Mouse (Mus musculus): ENCODE results near the gene Vasn.
"Not testable (repeated sequence)": the region's sequence is repeated elsewhere in the genome, so short reads cannot be mapped to it uniquely, and the experiment has no call there.

Gene Vasn

DNA sequence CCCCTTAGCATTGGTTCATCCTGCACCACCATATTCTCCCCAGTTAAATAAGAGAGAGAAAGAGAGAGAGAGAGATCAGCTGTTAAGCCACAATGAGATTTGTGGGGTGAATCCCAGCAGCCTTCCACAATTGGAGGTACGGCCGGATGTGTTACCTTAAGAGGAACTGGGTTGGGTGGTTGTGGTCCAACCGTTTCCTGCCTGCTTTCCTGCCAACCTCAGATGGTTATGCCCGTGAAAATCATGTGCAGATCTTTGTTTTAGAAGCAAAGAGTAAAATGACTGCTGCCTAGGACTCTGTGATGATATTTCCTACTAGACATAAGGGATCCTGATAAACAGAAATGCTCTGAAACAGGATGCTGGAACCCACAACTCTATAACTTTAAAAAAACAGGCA is 34.4 kb downstream of the Vasn start:
- no peak for DNase-seq

- DNase-seq, result no peak
Observed at GRCm38 (mm10) chr16:4676836-4677235, 37.1 kb downstream of the Vasn start.

GRCm38 (mm10) chr16:4678080-4678479 is 38.3 kb downstream of the Vasn start:
- DNase-seq, result no peak

DNA sequence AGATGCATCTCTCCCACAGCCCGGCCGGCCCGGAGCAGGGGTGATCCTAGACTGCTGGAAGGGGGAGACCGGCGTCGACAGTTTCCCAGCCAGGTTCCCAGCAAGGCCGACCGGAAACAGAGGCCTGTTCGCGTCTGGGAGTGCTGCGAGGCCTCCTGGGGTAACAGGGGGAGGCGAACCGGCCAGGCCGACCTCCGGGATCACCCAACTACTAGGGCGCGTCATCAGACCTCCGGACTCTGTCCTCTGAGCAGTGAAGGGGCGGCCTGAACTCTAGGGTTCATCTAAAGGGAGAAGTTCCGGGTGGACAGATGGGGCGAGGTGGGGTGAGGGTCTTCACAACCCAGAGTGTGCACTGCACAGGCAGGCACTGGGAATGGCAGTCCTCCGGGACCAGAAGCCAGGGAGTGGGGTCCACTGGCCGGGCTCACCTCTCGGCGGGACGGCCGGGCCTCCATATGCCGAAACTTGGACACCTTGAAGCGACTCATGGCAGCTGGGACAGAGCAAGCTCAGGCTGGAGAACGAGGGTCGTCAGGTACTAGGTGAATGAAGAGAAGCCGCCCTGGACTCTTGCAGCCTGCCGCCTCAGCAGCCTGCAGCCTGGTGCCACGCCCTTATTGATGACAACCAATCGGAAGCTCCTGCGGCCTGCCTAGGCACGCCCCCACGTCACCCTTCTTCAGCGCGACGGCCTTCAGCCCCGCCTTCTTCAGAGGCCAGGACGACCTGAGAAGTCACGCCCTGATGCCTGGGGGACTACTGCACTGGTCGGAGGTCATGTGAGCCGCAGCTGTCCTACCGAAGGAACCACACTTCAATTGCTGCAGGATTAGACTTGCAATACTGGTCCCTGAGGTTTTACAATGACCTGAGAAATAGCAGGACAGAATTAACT is 39.6 kb downstream of the Vasn start, which contains the start of gene Coro7:
Gene Coro7 (minus strand): TSS at position 657 of the 898 bp plus-strand sequence.
- peak; percentile 93 to 95 for DNase-seq

- not testable (repeated sequence) for DNase-seq
Observed at GRCm38 (mm10) chr16:4680922-4681455, 41.2 kb downstream of the Vasn start.

DNA sequence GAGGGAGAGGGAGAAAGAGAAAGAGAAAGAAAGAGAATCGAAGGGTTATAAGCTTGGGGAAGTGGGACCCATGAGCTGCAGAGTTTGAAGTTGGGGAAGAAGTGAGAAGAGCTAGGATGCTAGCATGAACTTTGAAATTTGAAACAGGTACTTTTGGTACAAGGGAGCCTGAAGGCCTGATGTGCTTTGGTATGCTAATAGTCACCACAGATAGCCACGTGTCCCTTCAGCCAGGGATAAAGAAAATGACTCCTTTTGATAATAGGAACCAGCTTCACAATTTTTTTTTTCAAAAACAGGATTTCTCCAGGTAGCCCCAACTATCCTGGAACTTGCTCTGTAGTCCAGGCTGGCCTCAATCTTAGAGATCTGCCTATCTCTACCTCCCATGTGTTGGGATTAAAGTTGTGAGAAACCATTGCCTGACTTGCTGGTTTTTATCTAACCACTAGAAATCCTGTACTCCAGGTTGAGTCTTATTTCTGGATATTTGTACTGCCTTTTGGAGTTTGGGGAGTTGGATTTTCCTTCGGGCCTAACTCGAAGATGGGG is 43.0 kb downstream of the Vasn start:
- no peak for DNase-seq

GRCm38 (mm10) chr16:4683193-4683580 is 43.4 kb downstream of the Vasn start:
- no peak for DNase-seq

DNA sequence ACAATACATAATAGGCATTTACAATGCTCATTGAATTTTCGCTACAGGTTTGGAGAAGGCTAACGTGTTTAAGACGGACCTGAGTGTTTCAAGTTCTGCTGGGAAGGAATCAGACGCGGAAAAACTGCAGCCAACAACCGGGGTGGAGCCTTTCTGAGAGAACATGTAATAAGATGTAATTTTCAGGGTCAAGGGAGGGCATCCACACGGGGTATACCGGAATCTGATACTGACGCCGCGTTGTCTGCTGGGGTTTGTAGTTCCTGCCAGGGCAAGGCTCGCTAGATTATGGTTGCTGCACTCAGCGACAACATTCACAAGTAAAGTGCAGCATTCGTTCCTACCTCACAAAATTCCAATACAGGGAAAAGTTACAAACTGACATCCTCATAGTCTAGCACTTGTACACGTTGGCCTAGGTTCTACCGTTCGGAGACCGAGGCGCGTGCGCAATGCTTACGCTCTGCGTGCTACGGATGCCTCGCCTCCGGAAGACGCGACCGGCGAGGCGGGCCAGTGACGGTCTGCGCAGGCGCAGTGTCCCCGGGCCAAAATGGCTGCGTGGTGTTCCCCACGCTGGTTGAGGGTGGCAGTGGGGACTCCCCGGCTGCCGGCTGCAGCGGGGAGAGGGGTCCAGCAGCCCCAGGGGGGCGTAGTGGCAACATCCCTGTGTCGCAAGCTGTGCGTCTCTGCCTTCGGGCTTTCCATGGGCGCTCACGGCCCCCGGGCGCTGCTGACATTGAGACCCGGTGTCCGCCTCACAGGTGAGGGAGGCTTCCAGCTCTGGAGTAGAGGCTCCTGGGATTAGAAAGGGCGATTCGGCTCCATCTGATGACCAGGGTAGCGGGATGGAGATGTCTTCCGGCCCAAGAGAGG is 44.1 kb downstream of the Vasn start:
- DNase-seq, result peak; percentile 95 to 97

DNA sequence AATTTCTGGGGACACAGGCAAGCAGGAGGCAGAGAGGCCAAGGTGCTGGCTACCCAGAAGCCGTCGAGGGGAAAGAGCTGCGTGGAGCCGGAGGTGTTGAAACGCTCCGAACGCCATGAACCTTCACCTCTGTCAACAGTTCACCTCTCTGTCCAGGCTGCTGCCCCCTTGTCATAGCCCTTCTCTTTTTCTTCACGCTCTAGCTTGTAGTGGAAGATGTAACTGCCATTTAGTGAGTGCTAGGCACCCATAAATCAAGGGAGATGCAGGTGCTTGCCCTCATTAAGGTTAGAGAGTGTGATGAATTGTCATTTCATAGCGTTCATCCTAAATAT is 44.7 kb downstream of the Vasn start:
- DNase-seq, result no peak

- DNase-seq, result not testable (repeated sequence)
Observed at GRCm38 (mm10) chr16:4689371-4689770, 49.6 kb downstream of the Vasn start.
